ENCODE assay signal across 11 mouse cellular contexts in genomic region chr6:146762264-146762898, GRCm38 (mm10). TPM values are rescaled to one million over a fixed set of nuclear protein-coding genes. Genes with fewer than 3 reads are reported as not detected.
DNase-seq lines count a peak whose midpoint lies in the region; ATAC-seq and TF ChIP-seq lines count a peak whose summit lies in the region.
"Had no signal": no experiment of that assay in that cellular context is flagged by ENCODE, and none has a peak within 500 bp of the region (broad histone marks: within the 10 kb centered on the region; RNA-seq: fewer than 3 reads in every experiment).

No protein-coding gene starts in this region.

- TF ChIP-seq EP300 in liver, embryonic 14.5 days (IDR thresholded peaks at IDR 0.05; ENCODE audit: low read depth), result no peak

- intact Hi-C loops in gastrocnemius, postnatal 14 days (cut with DNase I; ENCODE audit: low total_unique reads), result no loop called here

- peak; percentile 52 for DNase-seq in forebrain, embryonic 14.5 days (ENCODE audit: low spot score)
- DNase-seq in liver, embryonic 14.5 days (ENCODE audit: low read depth in 3 of 3, low spot score in 3 of 3), result no peak
- DNase-seq in liver, embryonic 11.5 days (ENCODE audit: low spot score), result no peak
- DNase-seq in cerebellum, adult 8-10 months, result peak; percentile 29
- no peak for DNase-seq in ovary, adult 18-20 months (ENCODE audit: low spot score)
- DNase-seq in gastrocnemius, postnatal 14 days, result no peak

- ATAC-seq in forebrain, embryonic 14.5 days, result no peak
- ATAC-seq in forebrain, embryonic 12.5 days (ENCODE audit: low FRiP score), result no peak
- no peak for ATAC-seq in liver, embryonic 14.5 days (ENCODE audit: insufficient read depth)
- no peak for ATAC-seq in liver, embryonic 11.5 days (replicated peaks; ENCODE audit: low FRiP score)
- ATAC-seq in megakaryocyte progenitor cell, adult 5-6 weeks (replicated peaks; ENCODE audit: poor library complexity), result peak; percentile 45

- no peaks in the 10 kb centered on the region for H3K4me1 ChIP-seq in forebrain, embryonic 14.5 days (ENCODE audit: control insufficient read depth, insufficient read depth, low read length)
- H3K4me1 ChIP-seq in forebrain, embryonic 12.5 days, result no peaks in the 10 kb centered on the region
- H3K4me1 ChIP-seq in liver, embryonic 14.5 days (replicated peaks; ENCODE audit: control insufficient read depth in 2 of 2, insufficient read depth in 2 of 2, low read length in 1 of 2), result no peaks in the 10 kb centered on the region
- H3K4me1 ChIP-seq in liver, embryonic 11.5 days (replicated peaks; ENCODE audit: control insufficient read depth, insufficient read depth, low read length), result no peaks in the 10 kb centered on the region

- 0 out of 2 replicates have a peak, but pooled peaks cover 2% of the 10 kb centered on the region for H3K36me3 ChIP-seq in forebrain, embryonic 14.5 days (ENCODE audit: control insufficient read depth, insufficient read depth, low read length)
- peaks cover 12% of the 10 kb centered on the region for H3K36me3 ChIP-seq in forebrain, embryonic 12.5 days (replicated peaks)
- no peaks in the 10 kb centered on the region for H3K36me3 ChIP-seq in liver, embryonic 14.5 days (replicated peaks; ENCODE audit: control insufficient read depth, insufficient read depth, low read depth)
- no peaks in the 10 kb centered on the region for H3K36me3 ChIP-seq in liver, embryonic 11.5 days (ENCODE audit: control insufficient read depth, insufficient read depth, low read length)

- no peaks in the 10 kb centered on the region for H3K9me3 ChIP-seq in forebrain, embryonic 14.5 days (replicated peaks; ENCODE audit: control insufficient read depth, low read length)
- no peaks in the 10 kb centered on the region for H3K9me3 ChIP-seq in forebrain, embryonic 12.5 days
- H3K9me3 ChIP-seq in liver, embryonic 14.5 days (ENCODE audit: control insufficient read depth, low read length), result no peaks in the 10 kb centered on the region
- H3K9me3 ChIP-seq in liver, embryonic 11.5 days (ENCODE audit: control insufficient read depth, low read length), result no peaks in the 10 kb centered on the region
- H3K9me3 ChIP-seq: G1E; limb, embryonic 15.5 days had no signal

- WGBS in forebrain, embryonic 14.5 days, result 60% methylated on average over 5 of the region's 5 CpGs
- 61% methylated on average over 5 of the region's 5 CpGs for WGBS in forebrain, embryonic 12.5 days
- WGBS in liver, embryonic 14.5 days (ENCODE audit: insufficient replicate concordance), result 48% methylated on average over 5 of the region's 5 CpGs
- WGBS in liver, embryonic 11.5 days, result 60% methylated on average over 5 of the region's 5 CpGs

- no peak overlapping the region for H3K4me2 ChIP-seq in forebrain, embryonic 14.5 days (ENCODE audit: low read length)
- H3K4me2 ChIP-seq in forebrain, embryonic 12.5 days, result no peak overlapping the region
- H3K4me2 ChIP-seq in liver, embryonic 14.5 days (ENCODE audit: low read depth), result no peak overlapping the region
- no peak overlapping the region for H3K4me2 ChIP-seq in liver, embryonic 11.5 days
- H3K4me2 ChIP-seq: limb, embryonic 15.5 days had no signal

- no peak overlapping the region for H3K27ac ChIP-seq in forebrain, embryonic 14.5 days (ENCODE audit: low read depth, low read length)
- H3K27ac ChIP-seq in forebrain, embryonic 12.5 days, result no peak overlapping the region
- H3K27ac ChIP-seq in liver, embryonic 14.5 days, result no peak overlapping the region
- H3K27ac ChIP-seq in liver, embryonic 11.5 days (ENCODE audit: low read depth, low read length), result no peak overlapping the region
- H3K27ac ChIP-seq: limb, embryonic 15.5 days had no signal

- no peaks in the 10 kb centered on the region for H3K27me3 ChIP-seq in forebrain, embryonic 14.5 days (replicated peaks; ENCODE audit: control insufficient read depth, insufficient read depth, low read length)
- H3K27me3 ChIP-seq in forebrain, embryonic 12.5 days, result no peaks in the 10 kb centered on the region
- H3K27me3 ChIP-seq in liver, embryonic 14.5 days (ENCODE audit: control insufficient read depth, insufficient read depth, low read length), result no peaks in the 10 kb centered on the region
- no peaks in the 10 kb centered on the region for H3K27me3 ChIP-seq in liver, embryonic 11.5 days (replicated peaks; ENCODE audit: control insufficient read depth, insufficient read depth, low read length)
- H3K27me3 ChIP-seq: limb, embryonic 15.5 days had no signal

- H3K9ac ChIP-seq in forebrain, embryonic 14.5 days (ENCODE audit: low read length), result no peak overlapping the region
- no peak overlapping the region for H3K9ac ChIP-seq in forebrain, embryonic 12.5 days
- no peak overlapping the region for H3K9ac ChIP-seq in liver, embryonic 14.5 days (replicated peaks)
- no peak overlapping the region for H3K9ac ChIP-seq in liver, embryonic 11.5 days (ENCODE audit: low read depth, low read length)
- H3K9ac ChIP-seq: limb, embryonic 15.5 days had no signal

- H3K4me3 ChIP-seq in forebrain, embryonic 14.5 days (ENCODE audit: low read depth, low read length), result no peak overlapping the region
- no peak overlapping the region for H3K4me3 ChIP-seq in forebrain, embryonic 12.5 days (replicated peaks)
- H3K4me3 ChIP-seq in liver, embryonic 14.5 days (ENCODE audit: insufficient read depth in 1 of 2, low read depth in 2 of 2, low read length in 2 of 2), result no peak overlapping the region
- H3K4me3 ChIP-seq in liver, embryonic 11.5 days (ENCODE audit: low read depth, low read length), result no peak overlapping the region
- H3K4me3 ChIP-seq: erythroblast, embryonic 14.5 days; limb, embryonic 15.5 days had no signal

- peak; percentile 69 for TF ChIP-seq CTCF in liver, embryonic 14.5 days (IDR thresholded peaks at IDR 0.05; ENCODE audit: low read depth)

RNA-seq across cellular contexts. Expression of gene Arntl2, which starts 33.5 kb away (rescaled TPM):
- 0.59 and 1.0 TPM in 2 replicates for polyA plus RNA-seq in forebrain, embryonic 14.5 days (2014; fragmentation: Nextera tagmentation; extraction: Ambion mirVana)
- polyA plus RNA-seq in forebrain, embryonic 12.5 days (2016; fragmentation: Nextera tagmentation; extraction: Ambion mirVana), result 0.86 and 1.4 TPM in 2 replicates
- polyA plus RNA-seq in liver, embryonic 14.5 days (2012; rRNA removed), result 0.47 and 0.49 TPM in 2 replicates
- polyA plus RNA-seq in liver, embryonic 14.5 days (2014; fragmentation: Nextera tagmentation; extraction: Ambion mirVana), result 0.08 and 0.10 TPM in 2 replicates
- 0.70 and 0.88 TPM in 2 replicates for polyA plus RNA-seq in liver, embryonic 11.5 days (2014; fragmentation: Nextera tagmentation; extraction: Ambion mirVana)
- total RNA-seq in megakaryocyte progenitor cell, adult 5-6 weeks (2015), result not detected in 2 replicates
- total RNA-seq in megakaryocyte progenitor cell, adult 5-6 weeks (2017), result not detected in 2 replicates
- total RNA-seq in gastrocnemius, postnatal 14 days (2021), result 1 to 10 TPM in 1 of 2 experiments, under 1 TPM in 1; 0.64 to 1.5 TPM
- total RNA-seq: G1E had no signal
- polyA plus RNA-seq: erythroblast, embryonic 14.5 days; G1E had no signal

RNA-seq across cellular contexts. Expression of gene Stk38l, which starts 37.6 kb away (rescaled TPM):
- polyA plus RNA-seq in forebrain, embryonic 14.5 days (2014; fragmentation: Nextera tagmentation; extraction: Ambion mirVana), result 13.5 and 14.9 TPM in 2 replicates
- polyA plus RNA-seq in forebrain, embryonic 12.5 days (2016; fragmentation: Nextera tagmentation; extraction: Ambion mirVana), result 17.6 TPM in 2 replicates
- polyA plus RNA-seq in liver, embryonic 14.5 days (2012; rRNA removed), result 1.3 and 1.7 TPM in 2 replicates
- polyA plus RNA-seq in liver, embryonic 14.5 days (2014; fragmentation: Nextera tagmentation; extraction: Ambion mirVana), result 3.8 and 4.4 TPM in 2 replicates
- polyA plus RNA-seq in liver, embryonic 11.5 days (2014; fragmentation: Nextera tagmentation; extraction: Ambion mirVana), result 8.5 and 10.8 TPM in 2 replicates
- total RNA-seq in megakaryocyte progenitor cell, adult 5-6 weeks (2015), result 2.5 and 3.0 TPM in 2 replicates
- 2.3 and 2.4 TPM in 2 replicates for total RNA-seq in megakaryocyte progenitor cell, adult 5-6 weeks (2017)
- 1 to 10 TPM; 6.9 to 7.5 TPM for total RNA-seq in gastrocnemius, postnatal 14 days (2021)

Comparison
In these comparisons a context has a peak if more than half of its experiments do, and no peak if none do; other contexts are left out.
1. DNase-seq: peak in forebrain, embryonic 14.5 days (single experiment) and cerebellum, adult 8-10 months (single experiment); none in liver, embryonic 14.5 days (0 of 3), liver, embryonic 11.5 days (single experiment), ovary, adult 18-20 months (single experiment) and gastrocnemius, postnatal 14 days (single experiment).